Mouse (Mus musculus) embryonic fibroblast, embryonic 13.5 days (primary cell): ENCODE measurements around the gene Apoh. TPM values are rescaled to one million over a fixed set of nuclear protein-coding genes. Genes with fewer than 3 reads are reported as not detected.

ENCODE experiments used
- H3K27ac ChIP-seq: 2 replicates; pipeline ENCODE4 v1.5.1; 2012; ENCODE audit warnings: low read length, control low read depth, inconsistent platforms; ENCODE audit not compliant: insufficient read depth
- H3K4me1 ChIP-seq: 2 replicates; pipeline ENCODE4 v1.6.1; 2011; ENCODE audit warnings: low read length; ENCODE audit not compliant: control insufficient read depth, insufficient read depth
- H3K4me3 ChIP-seq: 2 replicates; pipeline ENCODE4 v1.5.1; 2011; ENCODE audit warnings: mild to moderate bottlenecking, control low read depth, low read length; ENCODE audit not compliant: insufficient read depth
- CTCF ChIP-seq: IDR thresholded peaks from 2 replicates; pipeline ENCODE4 v1.5.1; 2011; ENCODE audit warnings: mild to moderate bottlenecking, control low read depth, low read length, moderate library complexity, borderline replicate concordance; ENCODE audit not compliant: insufficient read depth
- POLR2A ChIP-seq: IDR thresholded peaks from 2 replicates; pipeline ENCODE4 v1.6.1; 2011; ENCODE audit warnings: low read depth, mild to moderate bottlenecking, control low read depth, low read length, moderate library complexity
- polyA plus RNA-seq: library from polyadenylated mRNA; stranded (reverse); fragments of >200 nt; gene quantifications from 2 replicates; pipeline ENCODE4 v1.2.4, GENCODE M21; 2011; ENCODE audit warnings: low read depth; ENCODE audit not compliant: missing spikeins, insufficient read length

Gene Apoh
- polyA plus RNA-seq, 1 experiment, result not detected

DNA sequence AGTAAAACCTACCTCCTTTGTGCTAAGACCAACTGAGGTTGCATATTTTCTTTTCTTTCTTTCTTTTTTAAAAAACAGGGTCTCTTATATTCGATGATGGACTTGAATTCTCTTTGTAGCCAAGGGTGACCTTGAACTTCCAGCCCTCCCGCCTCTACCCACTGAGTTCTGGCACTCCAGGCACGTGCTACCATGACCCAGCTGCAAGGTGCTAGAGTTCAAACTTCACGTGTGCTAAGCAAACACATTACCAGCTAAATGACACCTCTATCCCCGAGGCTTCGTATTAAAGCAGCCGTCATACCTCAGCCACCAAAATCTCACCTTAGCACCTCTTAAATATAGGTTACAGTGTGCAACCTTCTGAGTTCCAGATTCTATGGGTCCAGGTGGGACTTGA, 22.4 kb downstream of the Apoh start:
- no peak for TF ChIP-seq CTCF
- no peak for TF ChIP-seq POLR2A
- Histone ChIP-seq H3K4me3 (no peak overlapping the region), H3K4me1 (peaks cover 22% of the 10 kb centered on the region), H3K27ac (peak overlapping the region; percentile 75)

DNA sequence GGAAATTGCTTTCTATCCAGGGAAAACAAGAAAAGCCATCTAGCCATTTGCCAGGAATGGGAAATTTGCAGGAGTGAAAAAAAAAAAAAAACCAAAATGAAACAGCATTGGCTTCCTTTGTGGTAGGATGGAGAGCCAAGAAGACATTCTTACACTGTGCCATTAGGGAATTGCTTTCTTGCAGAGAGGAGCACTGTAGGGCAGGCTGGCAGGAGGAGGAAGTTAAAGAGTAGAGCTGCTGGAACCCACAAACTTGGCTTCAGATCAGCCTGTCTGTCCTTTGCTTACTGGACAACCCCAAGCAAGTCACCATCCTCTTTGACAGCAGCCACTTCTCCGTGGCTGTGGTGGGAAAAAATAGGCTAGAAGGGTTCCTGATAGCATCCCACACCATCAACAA, 23.9 kb downstream of the Apoh start:
- Histone ChIP-seq H3K4me1 (peaks cover 22% of the 10 kb centered on the region), H3K4me3 (no peak overlapping the region), H3K27ac (peak overlapping the region; percentile 55)
- TF ChIP-seq POLR2A, result no peak

DNA sequence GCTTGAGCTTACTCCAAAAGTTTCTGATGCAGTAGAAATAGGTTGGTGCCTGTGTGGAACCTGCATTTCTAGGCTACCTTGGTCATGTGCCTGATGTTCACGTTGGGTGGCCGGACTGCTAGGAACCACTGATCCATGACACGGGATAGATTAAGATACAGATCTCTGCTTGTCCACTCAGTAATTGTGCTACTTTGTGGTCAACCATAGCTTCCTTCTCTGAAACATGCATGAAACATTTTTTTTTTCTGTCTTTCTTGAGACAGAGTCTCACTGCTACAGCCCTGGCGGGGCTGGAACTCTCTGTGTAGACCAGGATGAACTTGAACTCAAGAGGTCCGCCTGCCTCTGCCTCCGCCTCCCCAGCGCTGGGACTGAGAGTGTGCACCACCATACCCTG, 33.7 kb downstream of the Apoh start:
- H3K4me3 ChIP-seq, result no peak overlapping the region
- TF ChIP-seq POLR2A (no peak), CTCF (no peak)
- H3K4me1 ChIP-seq, result peaks cover 2% of the 10 kb centered on the region; the same call in 1 of the 2 replicates
- no peak overlapping the region for H3K27ac ChIP-seq

DNA sequence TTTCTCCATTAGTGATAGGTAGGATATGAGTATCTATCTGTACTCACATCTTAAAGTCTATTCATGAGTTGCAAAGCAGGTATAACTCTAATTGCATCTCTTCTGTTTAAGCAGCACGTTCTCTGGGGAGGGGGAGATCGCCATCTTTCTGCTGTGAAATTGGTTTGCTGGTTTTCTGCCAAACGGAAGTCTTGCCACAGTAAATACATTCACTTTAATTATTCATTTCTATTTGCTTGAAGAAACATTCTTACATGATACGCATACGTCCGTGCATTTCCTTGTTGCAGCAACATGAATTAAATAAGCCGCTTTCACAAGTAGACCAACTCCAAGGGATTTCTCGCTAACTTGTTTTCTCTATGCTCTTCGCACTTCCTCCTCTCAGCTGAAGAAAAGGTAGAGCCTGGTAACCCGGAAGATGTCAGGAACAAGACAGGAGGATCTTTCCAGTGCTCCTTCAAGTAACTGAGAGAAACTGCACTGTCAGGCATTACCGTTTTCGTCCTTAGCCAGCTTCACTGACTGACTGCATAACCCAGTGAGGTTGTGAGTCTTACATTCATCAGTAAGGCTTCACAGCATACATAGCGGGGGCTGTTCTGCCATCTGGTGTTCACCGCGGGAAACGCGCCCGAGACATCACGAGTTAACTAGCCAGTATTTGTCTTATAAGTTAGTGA, 34.7 kb downstream of the Apoh start:
- Histone ChIP-seq H3K4me1 (peaks cover 2% of the 10 kb centered on the region; the same call in 1 of the 2 replicates), H3K27ac (no peak overlapping the region), H3K4me3 (no peak overlapping the region)
- TF ChIP-seq POLR2A (no peak), CTCF (peak; percentile 89)

DNA sequence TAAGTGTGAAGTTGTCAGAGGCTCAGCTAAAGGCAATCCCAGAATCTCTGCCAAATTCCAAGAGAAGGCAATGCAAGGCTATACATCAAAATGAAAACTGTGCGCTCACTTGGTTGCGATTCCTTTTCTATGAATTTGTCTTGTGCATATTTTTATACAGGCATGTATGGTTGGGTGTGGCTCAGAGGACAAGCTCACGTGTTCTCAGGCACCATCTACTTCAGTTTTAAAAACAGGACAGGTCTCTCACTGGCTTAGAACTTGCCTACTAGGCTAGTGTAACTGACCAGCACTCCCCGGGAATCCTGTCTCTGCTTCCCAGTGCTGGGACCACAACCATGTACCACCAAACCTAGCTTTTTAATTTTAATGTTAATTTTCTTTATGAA, 35.2 kb downstream of the Apoh start:
- TF ChIP-seq CTCF (no peak), POLR2A (no peak)
- H3K4me3 ChIP-seq, result no peak overlapping the region
- H3K4me1 ChIP-seq, result peaks cover 2% of the 10 kb centered on the region; the same call in 1 of the 2 replicates
- H3K27ac ChIP-seq, result no peak overlapping the region

DNA sequence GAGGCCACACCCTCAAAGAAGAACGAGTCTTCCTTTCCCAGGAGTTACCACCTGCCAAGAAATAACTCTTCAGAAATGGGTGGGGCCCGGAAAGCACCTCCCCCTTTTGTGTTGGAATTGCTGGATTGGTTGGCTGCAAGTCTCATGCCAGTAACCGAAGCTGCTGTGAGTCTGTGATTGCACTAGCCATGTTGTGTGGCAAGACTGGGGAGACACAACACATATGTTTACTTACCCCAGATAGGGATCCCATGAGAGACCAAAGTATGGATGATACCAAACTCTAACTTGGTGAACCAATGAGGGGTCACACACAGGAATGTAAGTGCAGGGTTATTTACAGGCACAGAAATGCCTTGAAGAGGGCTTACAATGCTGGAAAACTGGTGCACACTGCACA, 39.5 kb downstream of the Apoh start:
- TF ChIP-seq POLR2A (no peak), CTCF (no peak)
- Histone ChIP-seq H3K27ac (no peak overlapping the region), H3K4me1 (peaks cover 2% of the 10 kb centered on the region; the same call in 1 of the 2 replicates), H3K4me3 (no peak overlapping the region)

DNA sequence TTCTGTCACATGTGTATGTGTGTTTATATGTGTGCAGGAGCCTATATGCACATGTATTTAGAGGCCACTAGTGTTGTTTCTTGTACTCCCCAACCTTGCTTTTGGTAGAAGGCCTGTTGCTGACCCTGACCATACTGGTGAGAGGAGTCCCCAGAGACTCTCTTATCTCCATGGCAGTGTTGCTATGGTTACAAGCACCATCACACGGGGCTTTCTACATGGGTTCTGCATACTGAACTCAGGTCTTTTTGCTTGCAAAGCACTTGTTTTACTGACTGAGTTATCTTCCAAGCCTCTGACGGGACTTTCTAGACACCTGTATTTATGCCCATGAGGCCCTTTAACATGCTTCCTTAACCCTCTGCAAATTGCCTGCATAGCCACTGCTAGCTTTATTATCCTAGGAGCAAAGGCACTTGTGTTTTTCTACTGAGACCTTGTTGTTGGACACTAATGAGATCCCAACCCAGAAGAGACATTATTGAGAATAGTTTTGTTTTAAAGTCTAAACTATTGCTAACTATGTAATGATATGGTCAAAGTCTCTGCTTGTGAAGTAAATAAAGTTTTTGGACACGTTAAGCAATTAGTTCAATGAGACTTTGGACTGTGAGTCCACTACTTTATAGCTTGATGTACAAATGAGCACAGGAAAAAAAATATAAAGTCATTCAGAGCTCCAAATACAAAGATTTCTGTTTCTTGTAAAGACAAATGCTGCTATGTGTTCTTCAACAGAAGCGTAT, 41.9 kb downstream of the Apoh start:
- no peak for TF ChIP-seq CTCF
- no peak for TF ChIP-seq POLR2A

DNA sequence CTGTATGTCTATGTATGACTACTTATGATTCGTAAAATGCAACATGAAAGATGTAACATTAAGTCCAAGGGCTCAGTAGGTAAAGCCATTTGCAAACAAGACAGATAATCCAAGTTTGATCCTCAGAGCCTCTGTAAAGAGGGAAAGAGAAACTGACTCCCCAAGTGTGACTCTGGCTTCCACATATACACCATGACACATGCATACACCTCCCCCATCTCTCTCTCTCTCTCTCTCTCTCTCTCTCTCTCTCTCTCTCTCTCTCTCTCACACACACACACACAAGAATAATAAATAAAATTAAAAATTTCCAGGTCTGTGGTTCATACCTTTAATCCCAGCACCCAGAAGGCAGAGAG, 42.5 kb downstream of the Apoh start:
- no peak overlapping the region for H3K4me3 ChIP-seq
- TF ChIP-seq POLR2A, result no peak
- TF ChIP-seq CTCF, result no peak

More for the DNA sequence above, 41.9 kb downstream of the Apoh start:
- no peak overlapping the region for H3K27ac ChIP-seq
- H3K4me1 ChIP-seq, result no peaks in the 10 kb centered on the region
- H3K4me3 ChIP-seq, result no peak overlapping the region

DNA sequence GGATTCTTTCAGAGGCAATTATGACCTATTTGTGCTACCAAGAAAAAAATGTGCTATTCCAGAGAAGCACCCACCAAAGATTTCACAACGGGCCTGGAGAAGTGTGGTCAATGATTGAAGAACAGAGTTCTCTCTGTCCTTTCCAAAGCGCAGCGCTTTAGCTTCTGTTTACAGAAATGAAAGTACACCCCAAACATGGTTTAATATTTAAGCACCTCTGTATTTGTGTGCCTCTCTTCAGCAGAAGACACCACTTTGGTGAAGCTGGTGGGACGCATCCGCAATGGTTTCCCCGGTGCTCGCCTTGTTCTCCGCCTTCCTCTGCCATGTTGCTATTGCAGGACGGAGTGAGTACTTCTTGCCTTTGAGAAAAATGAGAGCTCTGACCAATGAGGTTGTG, 51.9 kb downstream of the Apoh start:
- Histone ChIP-seq H3K4me3 (no peak overlapping the region), H3K27ac (no peak overlapping the region), H3K4me1 (no peaks in the 10 kb centered on the region)
- TF ChIP-seq POLR2A (no peak), CTCF (no peak)

More for the DNA sequence above, 42.5 kb downstream of the Apoh start:
- Histone ChIP-seq H3K27ac (no peak overlapping the region), H3K4me1 (no peaks in the 10 kb centered on the region)
